Mouse (Mus musculus) right cerebral cortex, adult 18-20 months (tissue): Measurements from ENCODE around the gene Mamld1.
A peak's percentile ranks its signal among the peaks of the same experiment; 100 is the strongest.

ENCODE experiments used
- DNase-seq: peaks from one replicate; pipeline ENCODE4 v3.0.0; 2022; ENCODE audit warnings: mixed read lengths

Mamld1 gene

GRCm38 (mm10) chrX:71149441-71150050 lies 99.5 kb downstream of the Mamld1 start:
- DNase-seq = no peak

GRCm38 (mm10) chrX:71150551-71151001 lies 100.5 kb downstream of the Mamld1 start:
- DNase-seq = peak; percentile 28

GRCm38 (mm10) chrX:71181526-71181925 lies 131.5 kb downstream of the Mamld1 start:
- DNase-seq = peak; percentile 1

GRCm38 (mm10) chrX:71183671-71184070 lies 133.6 kb downstream of the Mamld1 start:
- DNase-seq = no peak

- no peak for DNase-seq
Observed at GRCm38 (mm10) chrX:71186396-71186795, 136.3 kb downstream of the Mamld1 start.

- no peak for DNase-seq
Observed at GRCm38 (mm10) chrX:71204776-71205175, 154.7 kb downstream of the Mamld1 start.
